Mouse (Mus musculus) layer of hippocampus, adult 2 months (tissue): ENCODE results near the gene Rin2. TPM values are rescaled to one million over a fixed set of nuclear protein-coding genes. Genes with fewer than 3 reads are reported as not detected.
A peak's percentile ranks its signal among the peaks of the same experiment; 100 is the strongest.

Source experiments
- DNase-seq, 2 experiments: peaks; one replicate each; pipeline ENCODE4 v3.0.0; 2022; ENCODE audit warnings: low spot score in 2 of 2
- H3K27ac ChIP-seq: fragments of 200-600 bp; 2 replicates; pipeline ENCODE4 v1.8.1; 2022
- H3K4me3 ChIP-seq: fragments of 200-600 bp; 2 replicates; pipeline ENCODE4 v1.8.1; 2022; ENCODE audit warnings: mild to moderate bottlenecking
- CTCF ChIP-seq: fragments of 200-600 bp; conservative IDR thresholded peaks from 2 replicates; pipeline ENCODE4 v1.8.1; 2022; ENCODE audit warnings: antibody characterized with exemption, mild to moderate bottlenecking, moderate library complexity
- total RNA-seq, 2 experiments: library from RNA; stranded (reverse); gene quantifications; 2 replicates each; pipeline ENCODE4 v1.2.3; 2021

Gene Rin2
- total RNA-seq, 2 experiments from 2014 or later = 33.3 to 33.9 TPM

DNA sequence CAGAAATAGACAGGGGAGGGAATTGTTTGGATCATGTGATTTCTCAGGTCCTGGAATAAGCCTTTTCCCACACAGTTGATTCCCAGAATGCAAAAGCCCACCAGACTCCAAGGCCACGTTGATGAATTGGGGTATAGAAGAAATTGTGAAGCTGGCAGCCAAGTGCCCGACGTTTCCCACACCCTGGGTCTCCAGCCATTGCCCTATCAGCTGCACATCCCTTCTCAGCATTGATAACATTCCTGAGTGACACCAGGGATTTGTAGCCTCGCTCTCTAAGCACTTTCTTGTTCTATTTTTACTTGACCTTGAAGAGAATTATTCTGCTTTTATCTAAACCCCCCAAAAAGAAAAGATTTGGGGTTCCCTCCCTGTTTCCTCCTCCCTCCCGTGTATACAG, 142.2 kb downstream of the Rin2 start:
- no peak for DNase-seq
- no peak overlapping the region for H3K4me3 ChIP-seq
- H3K27ac ChIP-seq = no peak overlapping the region
- TF ChIP-seq CTCF = no peak

DNA sequence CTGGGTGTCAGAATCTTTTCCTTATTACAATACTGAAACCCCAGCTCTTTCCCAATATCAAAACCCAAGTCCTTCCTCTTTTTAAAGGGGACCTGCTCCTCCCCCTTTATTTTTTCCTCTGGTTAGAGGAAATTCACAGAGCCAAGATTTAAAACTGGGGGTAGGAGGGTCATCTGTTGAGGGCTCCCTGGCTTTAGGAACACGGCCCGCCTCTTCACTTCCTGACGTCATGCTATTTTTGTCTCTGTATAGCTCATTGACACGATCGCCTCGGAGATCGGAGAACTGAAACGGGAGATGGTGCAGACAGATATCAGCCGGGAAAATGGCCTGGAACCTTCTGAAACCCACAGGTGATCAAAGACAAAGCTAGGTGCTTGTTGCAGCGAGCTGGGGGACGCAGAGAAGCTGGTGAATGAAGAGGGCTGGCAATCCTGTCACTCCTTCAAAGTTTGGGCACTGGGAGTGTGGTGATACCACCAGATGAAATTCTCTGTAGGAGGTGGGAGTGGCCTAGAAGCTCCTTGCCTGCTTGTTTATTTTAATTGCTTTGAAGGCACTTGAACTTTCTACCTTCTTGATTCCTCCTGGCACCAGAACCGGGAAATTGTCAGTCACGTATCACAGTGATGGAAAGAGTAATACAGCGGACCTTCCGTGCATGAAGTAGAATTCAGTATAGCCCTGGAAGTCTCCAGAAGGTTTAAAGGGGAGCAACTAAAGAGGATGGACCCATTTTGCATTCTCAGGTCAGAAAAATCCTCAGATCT, 147.2 kb downstream of the Rin2 start:
- no peak for DNase-seq
- Histone ChIP-seq H3K27ac (peak overlapping the region; percentile 56), H3K4me3 (peak overlapping the region; percentile 12; the same call in 1 of the 2 replicates)
- no peak for TF ChIP-seq CTCF

DNA sequence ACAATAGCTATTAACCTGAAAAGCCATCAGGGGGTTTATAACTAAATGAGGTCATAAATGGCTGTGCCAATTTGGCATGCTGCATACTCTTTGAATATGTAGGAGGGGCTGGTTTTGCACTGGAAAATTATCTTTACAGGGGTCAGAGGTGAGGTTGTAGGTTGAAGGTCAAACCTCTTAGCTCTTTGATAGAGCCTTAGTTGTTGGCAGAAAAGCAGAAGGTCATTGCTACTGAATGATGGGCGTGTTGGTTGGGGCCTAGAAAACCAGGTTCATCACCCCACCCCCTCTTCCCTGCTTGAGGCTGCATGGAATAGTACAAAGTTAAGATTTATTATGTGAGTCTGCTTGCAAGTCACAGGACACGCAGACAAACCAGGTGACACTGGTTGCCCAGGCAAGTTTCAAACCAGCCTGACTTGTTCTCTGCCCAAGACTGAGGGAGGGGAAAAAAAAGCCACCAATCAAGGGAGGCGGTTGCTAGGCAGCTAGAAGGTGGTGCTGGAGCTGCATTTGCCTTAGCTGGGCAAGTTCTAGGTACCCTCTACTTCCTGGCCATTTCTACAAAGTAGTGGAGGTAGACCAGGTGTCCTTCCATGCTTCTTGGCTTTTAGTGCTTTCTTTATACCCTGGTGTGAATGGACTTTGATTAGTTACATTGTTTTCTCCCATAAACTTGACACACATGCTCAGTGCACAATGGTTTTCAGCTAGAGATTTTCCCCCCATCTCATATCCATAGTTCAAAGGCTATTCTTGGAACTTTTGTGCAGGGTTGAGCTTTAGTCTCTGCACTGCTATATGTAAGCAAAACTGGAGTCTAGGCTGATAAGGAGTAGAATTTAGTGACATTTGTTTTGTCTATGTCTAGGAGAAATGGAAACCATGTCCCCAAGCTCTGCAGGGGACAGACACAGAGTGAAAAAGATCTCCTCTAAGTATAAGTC, 148.0 kb downstream of the Rin2 start:
- TF ChIP-seq CTCF = no peak
- Histone ChIP-seq H3K4me3 (no peak overlapping the region), H3K27ac (peak overlapping the region; percentile 56)
- DNase-seq = no peak

DNA sequence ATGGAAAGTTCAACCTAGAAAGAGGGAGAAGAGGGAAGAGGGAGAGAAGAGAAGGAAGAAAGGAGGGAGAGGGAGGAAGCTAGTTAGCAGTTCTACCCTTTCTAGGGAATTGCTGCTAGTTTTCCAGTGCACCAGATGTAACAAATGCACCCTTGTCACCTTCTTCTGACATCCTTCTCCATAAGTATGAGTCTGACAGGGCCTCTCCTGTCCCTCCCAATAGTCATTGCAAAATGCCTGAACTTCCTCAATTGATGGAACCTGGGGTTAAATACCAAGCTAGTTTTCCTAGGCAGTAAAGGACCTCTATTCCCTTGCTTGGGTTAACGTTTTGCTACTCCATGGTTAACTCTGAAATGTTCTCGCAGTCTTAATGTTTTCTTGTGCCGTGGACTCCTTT, 149.7 kb downstream of the Rin2 start:
- no peak for DNase-seq
- Histone ChIP-seq H3K4me3 (no peak overlapping the region), H3K27ac (no peak overlapping the region)
- TF ChIP-seq CTCF = no peak

DNA sequence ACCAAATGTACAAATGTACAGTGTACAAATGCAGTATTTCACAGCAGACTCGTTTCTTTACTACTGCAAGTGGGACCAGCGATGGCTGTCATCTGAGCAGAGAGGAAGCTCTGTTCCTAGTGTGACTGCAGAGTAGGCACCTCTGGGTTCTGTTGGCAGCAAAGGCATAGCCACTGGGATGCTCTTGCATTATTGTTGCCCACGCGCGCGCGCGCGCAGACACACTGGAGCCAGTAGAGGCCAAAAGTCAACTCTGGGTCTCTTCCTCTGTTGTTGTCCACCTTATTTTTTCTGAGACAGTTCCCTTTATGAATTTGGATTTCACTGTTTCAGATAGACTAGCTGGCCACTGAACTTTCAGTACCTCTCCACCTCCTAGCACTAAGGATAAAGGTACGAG, 150.2 kb downstream of the Rin2 start:
- H3K27ac ChIP-seq = no peak overlapping the region
- no peak overlapping the region for H3K4me3 ChIP-seq
- TF ChIP-seq CTCF = no peak
- DNase-seq = no peak

DNA sequence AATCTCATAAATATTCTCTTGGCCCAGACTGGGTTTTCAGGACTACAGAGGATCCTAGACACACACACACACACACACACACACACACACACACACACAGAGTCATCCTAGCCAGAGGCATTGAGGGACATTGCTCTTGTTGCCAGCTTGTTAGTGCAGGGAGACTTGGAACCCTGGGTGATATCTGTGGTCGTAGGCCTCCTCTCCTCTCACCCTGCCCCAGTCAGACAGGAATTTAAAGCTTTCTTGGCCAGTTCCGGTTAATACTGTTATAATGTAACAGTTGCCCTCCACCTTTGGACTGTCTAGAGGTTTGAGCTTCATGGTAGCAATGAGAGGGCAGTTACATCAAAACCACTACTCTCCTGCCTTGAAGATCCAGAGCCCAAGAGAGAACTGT, 152.9 kb downstream of the Rin2 start:
- H3K4me3 ChIP-seq = no peak overlapping the region
- DNase-seq = no peak
- no peak for TF ChIP-seq CTCF
- H3K27ac ChIP-seq = no peak overlapping the region

DNA sequence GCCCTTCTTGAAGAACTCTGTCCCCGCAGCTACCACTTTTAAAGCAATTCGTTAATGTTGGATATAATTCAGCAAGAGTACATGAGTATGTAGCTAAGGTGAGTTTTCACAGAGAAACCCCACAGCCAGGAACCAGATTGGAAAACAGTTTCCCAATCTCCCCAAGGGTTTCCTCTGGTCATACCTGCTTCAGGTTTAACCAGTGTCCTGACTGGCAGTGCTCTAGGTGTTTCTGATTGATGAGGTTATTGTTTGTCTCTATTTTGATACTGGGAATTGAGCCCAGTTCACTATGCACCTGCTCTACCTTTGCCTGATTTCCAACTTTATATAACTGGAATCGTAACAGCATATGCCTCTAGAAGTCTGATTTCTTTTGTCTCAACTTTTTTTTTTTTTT, 153.6 kb downstream of the Rin2 start:
- H3K4me3 ChIP-seq = no peak overlapping the region
- TF ChIP-seq CTCF = no peak
- no peak for DNase-seq
- no peak overlapping the region for H3K27ac ChIP-seq

DNA sequence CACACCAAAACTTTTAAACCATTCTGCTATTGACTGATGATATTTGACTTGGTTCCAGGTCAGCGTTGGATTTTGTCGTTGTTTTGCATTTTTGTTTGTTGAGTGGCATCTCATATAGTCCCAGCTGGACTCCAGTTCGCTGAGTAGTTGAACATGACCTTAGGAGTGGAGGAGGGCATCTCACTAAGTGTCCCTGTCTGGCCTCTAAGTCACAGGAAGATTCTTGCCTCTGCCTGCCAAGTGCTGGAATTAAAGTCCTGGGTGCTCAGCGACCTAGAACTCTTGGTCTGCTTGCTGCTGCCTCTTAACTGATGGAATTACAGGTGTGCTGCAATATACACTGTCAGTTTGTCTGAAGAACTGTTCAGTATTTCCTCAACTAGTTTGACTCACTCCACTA, 154.2 kb downstream of the Rin2 start:
- no peak overlapping the region for H3K27ac ChIP-seq
- no peak overlapping the region for H3K4me3 ChIP-seq
- TF ChIP-seq CTCF = no peak
- no peak for DNase-seq

DNA sequence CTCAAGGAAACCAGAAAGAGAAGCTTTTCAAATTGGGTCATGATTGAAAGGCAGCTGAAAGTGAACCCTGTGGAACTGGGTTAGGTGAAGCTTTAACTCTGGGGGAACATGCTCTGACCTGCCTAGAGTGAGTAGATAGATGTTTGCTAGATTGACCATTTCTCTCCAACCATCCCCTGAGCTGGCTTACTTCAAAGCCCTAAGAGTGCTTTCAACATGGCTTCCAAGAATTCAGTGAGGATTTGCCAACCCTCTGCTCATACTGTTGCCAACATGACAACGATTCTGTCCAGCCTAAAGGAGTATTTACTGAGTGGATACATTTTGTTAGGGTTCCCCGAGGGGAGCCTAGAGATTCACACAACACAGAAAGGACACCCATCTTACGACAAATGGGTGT, 155.4 kb downstream of the Rin2 start:
- Histone ChIP-seq H3K4me3 (no peak overlapping the region), H3K27ac (no peak overlapping the region)
- no peak for DNase-seq
- no peak for TF ChIP-seq CTCF

DNA sequence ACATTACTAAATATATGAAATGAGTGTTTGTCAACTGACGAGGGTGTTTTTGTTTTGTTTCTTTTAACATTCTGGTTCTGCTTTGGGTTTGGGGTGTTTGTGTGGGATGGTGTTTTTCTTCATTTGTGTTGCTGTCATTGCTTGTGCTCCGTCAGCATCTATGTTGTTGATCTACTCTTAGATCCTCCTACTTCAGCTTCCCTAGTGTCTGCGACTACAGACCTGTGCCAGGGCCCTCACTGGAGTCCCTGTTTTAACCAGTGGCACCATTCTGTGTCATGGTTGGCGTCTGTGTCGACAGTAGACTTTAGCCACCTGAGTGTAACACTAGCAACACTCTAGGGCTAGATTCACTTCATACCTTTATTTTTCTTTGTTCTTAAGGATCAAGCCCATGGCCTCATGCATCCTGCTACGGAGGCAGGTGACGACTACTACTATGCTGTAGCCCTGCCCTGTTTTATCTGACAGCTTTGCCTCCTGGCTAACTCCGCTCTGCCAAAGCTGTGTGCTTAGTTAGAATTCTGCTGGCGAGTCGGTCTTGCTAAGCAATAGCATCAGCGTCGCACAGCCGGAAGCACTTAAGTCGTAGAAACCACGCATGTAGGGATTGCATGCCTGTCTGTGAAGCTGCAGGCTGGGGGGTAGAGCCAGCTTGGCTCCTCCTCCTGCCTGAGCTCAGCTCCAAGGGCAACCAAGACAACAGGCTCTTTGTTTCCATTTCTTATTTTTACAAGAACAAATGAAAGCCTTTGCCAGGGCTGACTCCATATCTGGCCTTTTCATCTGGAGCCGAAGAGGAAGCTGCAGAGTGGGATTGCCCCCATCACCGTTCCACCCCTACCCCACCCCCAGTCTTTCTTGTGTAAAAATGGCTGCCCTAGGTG, 157.2 kb downstream of the Rin2 start:
- peak overlapping the region; percentile 42 for H3K4me3 ChIP-seq

DNA sequence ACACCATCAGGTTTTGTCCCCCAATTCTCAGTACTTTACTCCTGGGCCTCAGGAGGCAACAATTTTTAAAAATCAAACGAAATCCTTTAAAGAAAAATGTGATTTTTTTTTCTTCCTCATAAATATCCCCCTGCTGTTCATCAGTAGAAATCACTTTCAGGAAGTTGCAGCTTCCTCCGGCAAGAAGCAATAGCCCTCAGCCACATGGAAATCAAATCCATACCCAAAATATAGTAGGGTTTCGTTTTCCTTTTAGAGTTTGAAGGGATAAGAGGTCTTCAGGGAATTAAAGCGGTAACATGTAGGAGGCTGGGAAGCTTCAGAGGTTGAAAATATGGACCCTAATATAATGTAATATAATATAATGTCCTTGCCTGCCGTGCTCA, 157.8 kb downstream of the Rin2 start:
- H3K4me3 ChIP-seq = peak overlapping the region; percentile 42; the same call in 1 of the 2 replicates
- peak; percentile 60 for TF ChIP-seq CTCF
- peak overlapping the region; percentile 90 for H3K27ac ChIP-seq
- DNase-seq = no peak

More for the DNA sequence above, 157.2 kb downstream of the Rin2 start:
- DNase-seq = peak; percentile 35 to 64
- peak overlapping the region; percentile 90 for H3K27ac ChIP-seq
- TF ChIP-seq CTCF = no peak

DNA sequence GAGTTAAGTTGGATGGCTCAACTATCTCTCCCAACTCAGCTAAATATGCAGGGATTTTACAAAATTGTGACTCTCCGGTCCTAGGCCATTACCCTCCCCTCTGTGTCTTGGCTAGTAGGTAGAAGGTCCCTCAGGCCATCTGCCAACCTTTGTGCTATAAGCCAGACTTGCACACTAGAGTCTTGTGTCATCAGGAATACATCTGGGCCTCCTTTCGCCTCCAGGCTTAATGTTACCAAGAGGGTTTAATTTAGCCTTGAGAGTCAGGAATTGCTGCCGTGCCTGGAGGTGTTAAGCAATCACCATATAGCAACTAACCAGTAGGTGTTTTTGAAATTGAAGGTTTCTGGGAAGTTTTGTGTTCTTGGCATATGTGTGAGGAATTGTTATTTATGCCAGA, 158.3 kb downstream of the Rin2 start:
- Histone ChIP-seq H3K4me3 (no peak overlapping the region), H3K27ac (peak overlapping the region; percentile 90)
- no peak for TF ChIP-seq CTCF
- DNase-seq = no peak
